Mouse (Mus musculus) olfactory bulb, adult 2 months (tissue): ENCODE measurements around the gene Igsf23.

Experiments used
- CTCF ChIP-seq: fragments of 200-500 bp; IDR thresholded peaks from 2 replicates; pipeline ENCODE4 v1.5.1; 2012; ENCODE audit warnings: low read depth, mild to moderate bottlenecking, low read length, moderate library complexity; ENCODE audit not compliant: insufficient read depth
- POLR2A ChIP-seq: fragments of 200-500 bp; IDR thresholded peaks from 2 replicates; pipeline ENCODE4 v1.6.1; 2012; ENCODE audit warnings: mild to moderate bottlenecking, low read depth, low read length, moderate library complexity; ENCODE audit not compliant: insufficient read depth

DNA sequence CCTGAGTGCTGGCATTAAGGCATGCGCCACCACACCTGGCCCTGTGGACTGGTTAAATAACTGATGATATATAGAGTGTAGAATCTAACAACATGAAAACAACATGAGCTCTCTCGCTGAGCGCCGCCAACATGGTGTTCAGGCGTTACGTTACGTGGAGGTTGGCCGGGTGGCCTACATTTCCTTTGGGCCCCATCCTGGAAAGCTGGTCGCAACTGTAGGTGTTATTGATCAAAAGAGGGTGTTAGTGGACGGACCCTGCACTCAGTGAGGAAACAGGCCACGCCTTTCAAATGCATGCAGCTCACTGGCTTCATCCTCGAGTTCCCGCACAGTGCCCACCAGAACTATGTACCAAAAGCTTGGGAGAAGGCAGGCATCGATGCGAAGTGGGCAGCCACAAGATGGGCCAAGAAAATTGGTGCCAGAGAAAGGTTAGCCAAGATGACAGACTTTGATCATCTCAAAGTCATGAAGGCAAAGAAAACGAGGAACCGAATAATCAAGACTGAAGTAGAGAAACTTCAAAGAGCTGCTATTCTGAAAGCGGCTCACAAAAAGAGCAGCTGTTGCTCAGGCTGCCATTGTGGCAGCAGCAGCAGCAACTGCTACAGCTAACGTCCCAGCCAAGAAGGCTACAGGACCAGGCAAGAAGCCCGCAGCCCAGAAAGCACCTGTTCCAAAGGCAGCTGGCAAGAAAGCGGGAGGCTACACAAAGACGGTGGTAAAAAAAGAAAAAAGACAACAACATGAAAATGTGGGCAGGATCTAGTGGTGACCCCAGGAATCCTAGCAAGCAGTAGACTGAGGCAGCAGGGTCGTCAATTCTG is 38.6 kb downstream of the Igsf23 start:
- TF ChIP-seq POLR2A: no peak
- TF ChIP-seq CTCF: no peak
